Mouse (Mus musculus) CH12.LX (cell line): ENCODE results near the gene H2afj. TPM values are rescaled to one million over a fixed set of nuclear protein-coding genes. Genes with fewer than 3 reads are reported as not detected.

Experiments used
- DNase-seq: peaks from one replicate; pipeline ENCODE4 v3.0.0-alpha.2; 2013; ENCODE audit errors: extremely low read depth
- H3K27ac ChIP-seq: 2 replicates; pipeline ENCODE4 v1.5.1; 2012; ENCODE audit warnings: low read depth, mild to moderate bottlenecking, control low read depth, moderate library complexity; ENCODE audit not compliant: insufficient read depth
- H3K27me3 ChIP-seq: replicated peaks from 2 replicates; pipeline ENCODE3; 2012; ENCODE audit warnings: inconsistent platforms
- H3K36me3 ChIP-seq, 2 experiments: replicated peaks in 1 of 2; 2 replicates each; pipeline versions ENCODE3 to v1.6.1; 2012; ENCODE audit warnings: inconsistent platforms in 1 of 2, low read length in 1 of 2, mild to moderate bottlenecking in 1 of 2, mixed read lengths in 1 of 2, moderate library complexity in 1 of 2; ENCODE audit not compliant: control insufficient read depth in 1 of 2, insufficient read depth in 1 of 2
- H3K4me1 ChIP-seq, 2 experiments: 2 replicates each; pipeline ENCODE4 v1.6.1; 2012; ENCODE audit warnings: inconsistent platforms in 1 of 2, moderate library complexity in 1 of 2; ENCODE audit not compliant: insufficient read depth in 2 of 2, control insufficient read depth in 1 of 2
- H3K4me2 ChIP-seq: 2 replicates; pipeline ENCODE4 v1.6.1; 2012; ENCODE audit warnings: low read depth, mild to moderate bottlenecking, control low read depth; ENCODE audit not compliant: poor library complexity, insufficient read depth, severe bottlenecking
- H3K4me3 ChIP-seq, 3 experiments: fragments of 150-350 bp in 1 of 3; sonication (generic) in 1 of 3; replicated peaks in 1 of 3; 2 replicates each; pipeline versions ENCODE3 to v1.5.1; 2011 to 2012; ENCODE audit warnings: low read depth in 2 of 3, low read length in 2 of 3, mild to moderate bottlenecking in 2 of 3, moderate library complexity in 2 of 3, control low read depth in 1 of 3, improper control_type of control experiment in 1 of 3, inconsistent platforms in 1 of 3, mixed read lengths in 1 of 3; ENCODE audit not compliant: poor library complexity in 1 of 3
- H3K79me2 ChIP-seq: replicated peaks from 2 replicates; pipeline ENCODE4 v1.6.1; 2012; ENCODE audit warnings: mild to moderate bottlenecking, moderate library complexity; ENCODE audit not compliant: control insufficient read depth, poor library complexity, insufficient read depth, severe bottlenecking; ENCODE audit errors: extremely low read depth
- H3K9ac ChIP-seq: 2 replicates; pipeline ENCODE4 v1.6.1; 2012; ENCODE audit warnings: low read depth, mild to moderate bottlenecking, control low read depth, moderate library complexity; ENCODE audit not compliant: insufficient read depth
- H3K9me3 ChIP-seq: replicated peaks from 2 replicates; pipeline ENCODE3; 2012; ENCODE audit warnings: low read length, inconsistent platforms, mixed read lengths
- CHD1 ChIP-seq: IDR thresholded peaks from 2 replicates; pipeline ENCODE4 v1.6.1; 2012; ENCODE audit warnings: low read depth, low read length, improper control_type of control experiment, inconsistent platforms
- EP300 ChIP-seq: IDR thresholded peaks from 2 replicates; pipeline ENCODE4 v1.6.1; 2011; ENCODE audit warnings: low read length, improper control_type of control experiment
- ETS1 ChIP-seq: conservative IDR thresholded peaks from 2 replicates; pipeline ENCODE4 v1.6.1; 2012; ENCODE audit warnings: low read depth, mild to moderate bottlenecking, inconsistent platforms, low read length, improper control_type of control experiment, moderate library complexity
- GABPA ChIP-seq: IDR thresholded peaks from 2 replicates; pipeline ENCODE4 v1.6.1; 2012; ENCODE audit warnings: low read depth, low read length, improper control_type of control experiment, inconsistent platforms; ENCODE audit not compliant: insufficient replicate concordance
- HCFC1 ChIP-seq: IDR thresholded peaks from 2 replicates; pipeline ENCODE4 v1.6.1; 2012; ENCODE audit warnings: low read depth, mild to moderate bottlenecking, inconsistent platforms, low read length, improper control_type of control experiment
- IRF4 ChIP-seq: IDR thresholded peaks from 2 replicates; pipeline ENCODE4 v1.6.1; 2014; ENCODE audit warnings: low read depth, mild to moderate bottlenecking, inconsistent platforms, low read length, improper control_type of control experiment
- JUN ChIP-seq: IDR thresholded peaks from 2 replicates; pipeline ENCODE4 v1.6.1; 2011; ENCODE audit warnings: low read depth, mild to moderate bottlenecking, low read length, improper control_type of control experiment, moderate library complexity; ENCODE audit not compliant: insufficient read depth
- JUND ChIP-seq: conservative IDR thresholded peaks from 2 replicates; pipeline ENCODE4 v1.6.1; 2011; ENCODE audit warnings: low read depth, low read length, improper control_type of control experiment
- MAFK ChIP-seq: IDR thresholded peaks from 2 replicates; pipeline ENCODE4 v1.6.1; 2011; ENCODE audit warnings: low read length, improper control_type of control experiment; ENCODE audit not compliant: insufficient replicate concordance
- MAZ ChIP-seq: IDR thresholded peaks from 2 replicates; pipeline ENCODE4 v1.6.1; 2012; ENCODE audit warnings: low read depth, mild to moderate bottlenecking, inconsistent platforms, low read length, improper control_type of control experiment, moderate library complexity
- MEF2A ChIP-seq: IDR thresholded peaks from 2 replicates; pipeline ENCODE4 v1.6.1; 2014; ENCODE audit warnings: low read depth, mild to moderate bottlenecking, inconsistent platforms, low read length, improper control_type of control experiment, borderline replicate concordance
- NRF1 ChIP-seq: IDR thresholded peaks from 2 replicates; pipeline ENCODE4 v1.6.1; 2014; ENCODE audit warnings: low read depth, mild to moderate bottlenecking, inconsistent platforms, low read length, improper control_type of control experiment, moderate library complexity
- PAX5 ChIP-seq: IDR thresholded peaks from 2 replicates; pipeline ENCODE4 v1.6.1; 2012; ENCODE audit warnings: low read length, inconsistent platforms, mixed read lengths
- SMC3 ChIP-seq: IDR thresholded peaks from 2 replicates; pipeline ENCODE4 v1.6.1; 2011; ENCODE audit warnings: low read depth, low read length, improper control_type of control experiment
- TCF12 ChIP-seq: IDR thresholded peaks from 2 replicates; pipeline ENCODE4 v1.6.1; 2014; ENCODE audit warnings: low read depth, mild to moderate bottlenecking, inconsistent platforms, low read length, improper control_type of control experiment
- UBTF ChIP-seq: IDR thresholded peaks from 2 replicates; pipeline ENCODE4 v1.6.1; 2012; ENCODE audit warnings: low read depth, mild to moderate bottlenecking, inconsistent platforms, low read length, improper control_type of control experiment, moderate library complexity
- USF2 ChIP-seq: conservative IDR thresholded peaks from 2 replicates; pipeline ENCODE4 v1.6.1; 2011; ENCODE audit warnings: low read depth, low read length, improper control_type of control experiment
- ZKSCAN1 ChIP-seq: IDR thresholded peaks from 2 replicates; pipeline ENCODE4 v1.6.1; 2012; ENCODE audit warnings: low read depth, inconsistent platforms, low read length, improper control_type of control experiment, borderline replicate concordance
- ZMIZ1 ChIP-seq: IDR thresholded peaks from 2 replicates; pipeline ENCODE4 v1.6.1; 2012; ENCODE audit warnings: low read depth, mild to moderate bottlenecking, inconsistent platforms, low read length, improper control_type of control experiment
- dilution Hi-C: fragments of 300-500 bp; cut with MboI; formaldehyde crosslinking; loops from 2 replicates; pipeline ENCODE4 v1.14.3; 2020; ENCODE audit warnings: low sequenced_read_pairs; ENCODE audit not compliant: extremely low pct_unique_long_range_greater_than_20kb, extremely low pct_ligation_motif_present
- in situ Hi-C: fragments of 300-500 bp; cut with MboI; formaldehyde crosslinking; loops from 3 replicates; pipeline ENCODE4 v1.14.3; 2019; ENCODE audit warnings: low sequenced_read_pairs, low pct_ligation_motif_present, low pct_unique_long_range_greater_than_20kb, mixed read lengths
- polyA plus RNA-seq: library from polyadenylated mRNA; unstranded; fragments of >175 nt; gene quantifications from 2 replicates; pipeline ENCODE4 v1.2.1, GENCODE M21; 2012; ENCODE audit warnings: low read depth; ENCODE audit not compliant: insufficient read length
- total RNA-seq, 2 experiments: library from RNA; depleted of rRNA; stranded (reverse); fragments of 300-350 nt in 1 of 2; fragments of >200 nt in 1 of 2; gene quantifications; 2 replicates each; pipeline ENCODE4 v1.2.3; 2012 to 2014

H2afj gene
- total and polyA plus RNA-seq, 3 experiments = 124 to 217 (median 158) TPM

DNA sequence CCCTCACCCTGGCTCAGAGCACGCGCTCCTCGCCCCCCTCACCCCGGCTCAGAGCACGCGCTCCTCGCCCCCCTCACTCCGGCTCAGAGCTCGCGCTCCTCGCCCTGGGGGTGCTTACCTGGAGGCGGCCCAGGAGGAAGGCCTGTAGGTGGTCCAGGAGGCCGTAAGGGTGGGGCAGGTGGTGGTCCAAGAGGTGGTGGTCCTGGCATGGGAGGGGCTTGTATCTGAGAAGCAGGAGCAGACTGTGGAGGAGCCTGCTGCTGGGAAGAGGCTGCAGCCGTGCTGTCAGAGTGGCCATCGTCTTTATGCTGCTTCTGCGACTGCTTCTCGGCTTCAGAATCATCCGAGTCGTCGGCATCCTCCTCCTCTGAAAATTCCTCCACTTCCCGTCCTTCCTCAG lies 8.8 kb downstream of the H2afj start:
- Histone ChIP-seq H3K9ac (no peak overlapping the region), H3K9me3 (no peaks in the 10 kb centered on the region), H3K4me3 (no peak overlapping the region), H3K4me1 (peaks cover 0 to 5% of the 10 kb centered on the region in 2 experiments; a peak in 1 of 4 replicates), H3K79me2 (peaks cover 5% of the 10 kb centered on the region), H3K27me3 (no peaks in the 10 kb centered on the region), H3K4me2 (no peak overlapping the region), H3K36me3 (peaks cover 81 to 93% of the 10 kb centered on the region in 2 experiments), H3K27ac (no peak overlapping the region)
- in situ Hi-C loops (no loop called here), dilution Hi-C loops (no loop called here)
- no peak for DNase-seq
- TF ChIP-seq JUN (no peak), PAX5 (no peak)

DNA sequence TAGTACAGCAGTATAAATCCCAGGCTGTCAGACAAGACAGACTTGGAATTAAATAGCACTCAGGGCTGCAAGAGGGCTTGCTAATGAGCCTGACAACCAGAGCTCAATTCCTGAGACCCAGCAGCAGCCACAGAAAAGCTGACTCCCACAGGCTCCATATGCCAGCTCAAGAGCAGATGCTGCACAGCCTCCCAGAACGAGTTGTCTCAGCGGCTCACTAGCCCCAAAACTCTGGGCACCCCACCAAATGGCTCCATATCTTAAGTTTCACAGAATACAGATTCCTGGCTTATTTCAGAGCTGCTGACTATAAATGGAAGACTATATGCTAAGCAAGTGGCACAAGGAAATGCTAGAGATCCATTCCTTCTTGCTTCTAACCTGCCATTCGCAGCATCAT lies 9.5 kb downstream of the H2afj start:
- in situ Hi-C loops = no loop called here
- no peak for DNase-seq
- no peak overlapping the region for H3K4me2 ChIP-seq
- H3K4me3 ChIP-seq = no peak overlapping the region
- H3K4me1 ChIP-seq = no peaks in the 10 kb centered on the region
- no peak overlapping the region for H3K9ac ChIP-seq
- dilution Hi-C loops = no loop called here
- TF ChIP-seq MEF2A = no peak
- TF ChIP-seq NRF1 = no peak
- no peak for TF ChIP-seq JUND
- H3K27ac ChIP-seq = no peak overlapping the region
- H3K9me3 ChIP-seq = no peaks in the 10 kb centered on the region
- peaks cover 83 to 93% of the 10 kb centered on the region in 2 experiments for H3K36me3 ChIP-seq
- no peaks in the 10 kb centered on the region for H3K27me3 ChIP-seq
- peaks cover 5% of the 10 kb centered on the region for H3K79me2 ChIP-seq

DNA sequence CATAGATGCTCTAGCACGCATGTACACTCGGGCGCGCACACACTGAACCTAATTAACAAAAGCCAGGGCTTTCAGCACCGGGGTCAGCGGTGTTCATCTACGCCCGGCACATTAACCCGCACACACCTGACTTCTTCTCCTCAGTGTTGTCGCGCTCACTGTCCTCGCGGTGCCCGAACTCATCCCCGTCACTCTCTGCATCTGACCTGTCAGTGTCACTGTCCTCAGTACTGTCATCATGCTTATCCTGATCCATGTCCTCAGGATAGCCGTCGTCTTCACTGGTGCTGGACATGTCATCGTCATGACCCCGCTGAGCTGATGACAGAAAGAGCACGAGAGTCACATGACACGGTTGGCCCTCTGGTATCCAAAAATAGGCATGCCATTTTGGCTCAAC lies 12.3 kb downstream of the H2afj start:
- Histone ChIP-seq H3K4me1 (peaks cover 0 to 7% of the 10 kb centered on the region in 2 experiments; a peak in 2 of 4 replicates), H3K9ac (no peak overlapping the region), H3K27me3 (no peaks in the 10 kb centered on the region)
- DNase-seq = no peak
- in situ Hi-C loops = no loop called here
- TF ChIP-seq ZKSCAN1 (no peak), GABPA (no peak), SMC3 (no peak), IRF4 (no peak), MAFK (no peak), UBTF (no peak), NRF1 (no peak), EP300 (no peak), JUND (no peak), ZMIZ1 (no peak), CHD1 (no peak), USF2 (no peak), HCFC1 (no peak), MAZ (no peak), ETS1 (no peak), TCF12 (no peak)
- TF ChIP-seq, all 38 proteins: peak for 0
- H3K4me2 ChIP-seq = no peak overlapping the region
- H3K79me2 ChIP-seq = peaks cover 16% of the 10 kb centered on the region
- dilution Hi-C loops = no loop called here
- no peaks in the 10 kb centered on the region for H3K9me3 ChIP-seq
- H3K27ac ChIP-seq = no peak overlapping the region
- H3K36me3 ChIP-seq = peaks cover 78 to 92% of the 10 kb centered on the region in 2 experiments
- H3K4me3 ChIP-seq = no peak overlapping the region
